Mouse (Mus musculus) MEL (cell line): Measurements from ENCODE around the gene Dlg2. TPM values are rescaled to one million over a fixed set of nuclear protein-coding genes. Genes with fewer than 3 reads are reported as not detected.

Source experiments
- DNase-seq: peaks from one replicate; pipeline ENCODE4 v3.0.0; 2011; ENCODE audit warnings: low read depth, low spot score
- H3K27ac ChIP-seq: 2 replicates; pipeline ENCODE4 v1.5.1; 2012; ENCODE audit warnings: low read depth, mild to moderate bottlenecking, control low read depth, low read length, moderate library complexity; ENCODE audit not compliant: control insufficient read depth
- H3K27me3 ChIP-seq, 2 experiments: fragments of 150-350 bp in 1 of 2; sonication (generic) in 1 of 2; 2 replicates each; pipeline ENCODE4 v1.6.1; 2012; ENCODE audit warnings: low read length in 2 of 2, mild to moderate bottlenecking in 2 of 2, improper control_type of control experiment in 1 of 2, moderate library complexity in 1 of 2; ENCODE audit not compliant: insufficient read depth in 2 of 2, control insufficient read depth in 1 of 2
- H3K36me3 ChIP-seq, 2 experiments: 2 replicates each; pipeline ENCODE4 v1.6.1; 2012 to 2014; ENCODE audit warnings: low read length in 2 of 2, improper control_type of control experiment in 1 of 2, inconsistent platforms in 1 of 2, mild to moderate bottlenecking in 1 of 2; ENCODE audit not compliant: insufficient read depth in 2 of 2, control insufficient read depth in 1 of 2
- H3K4me1 ChIP-seq, 2 experiments: fragments of 150-350 bp in 1 of 2; sonication (generic) in 1 of 2; 2 replicates each; pipeline ENCODE4 v1.6.1; 2012; ENCODE audit warnings: low read length in 2 of 2, improper control_type of control experiment in 1 of 2, mild to moderate bottlenecking in 1 of 2; ENCODE audit not compliant: insufficient read depth in 2 of 2, control insufficient read depth in 1 of 2
- H3K4me3 ChIP-seq, 2 experiments: fragments of 150-350 bp in 1 of 2; sonication (generic) in 1 of 2; 2 replicates each; pipeline ENCODE4 v1.5.1; 2012; ENCODE audit warnings: low read depth in 2 of 2, low read length in 2 of 2, mild to moderate bottlenecking in 2 of 2, moderate library complexity in 2 of 2, control low read depth in 1 of 2, improper control_type of control experiment in 1 of 2; ENCODE audit not compliant: control insufficient read depth in 1 of 2, insufficient read depth in 1 of 2
- H3K79me2 ChIP-seq: 2 replicates; pipeline ENCODE4 v1.6.1; 2012; ENCODE audit warnings: mild to moderate bottlenecking, low read length, moderate library complexity; ENCODE audit not compliant: control insufficient read depth, poor library complexity, insufficient read depth
- H3K9ac ChIP-seq: 2 replicates; pipeline ENCODE4 v1.6.1; 2012; ENCODE audit warnings: low read depth, mild to moderate bottlenecking, control low read depth, low read length, moderate library complexity; ENCODE audit not compliant: control insufficient read depth, poor library complexity, severe bottlenecking
- H3K9me3 ChIP-seq: fragments of 150-350 bp; sonication (generic); replicated peaks from 2 replicates; pipeline ENCODE4 v1.6.1; 2012; ENCODE audit warnings: mild to moderate bottlenecking, low read length, improper control_type of control experiment, moderate library complexity; ENCODE audit not compliant: insufficient read depth
- CHD2 ChIP-seq: IDR thresholded peaks from 2 replicates; pipeline ENCODE4 v1.6.1; 2011; ENCODE audit warnings: low read length, improper control_type of control experiment
- E2F4 ChIP-seq: IDR thresholded peaks from 2 replicates; pipeline ENCODE4 v1.6.1; 2011; ENCODE audit warnings: low read depth, low read length, improper control_type of control experiment, borderline replicate concordance
- EP300 ChIP-seq, 2 experiments: IDR thresholded peaks; 2 replicates each; pipeline ENCODE4 v1.6.1; 2011; ENCODE audit warnings: improper control_type of control experiment in 2 of 2, low read length in 2 of 2, low read depth in 1 of 2, mild to moderate bottlenecking in 1 of 2
- ETS1 ChIP-seq: IDR thresholded peaks from 2 replicates; pipeline ENCODE4 v1.6.1; 2012; ENCODE audit warnings: low read depth, mild to moderate bottlenecking, inconsistent platforms, low read length, improper control_type of control experiment, moderate library complexity
- GATA1 ChIP-seq: IDR thresholded peaks from 2 replicates; pipeline ENCODE4 v1.6.1; 2011; ENCODE audit warnings: low read depth, low read length, improper control_type of control experiment
- MAZ ChIP-seq: IDR thresholded peaks from 2 replicates; pipeline ENCODE4 v1.6.1; 2012; ENCODE audit warnings: low read depth, mild to moderate bottlenecking, inconsistent platforms, low read length, improper control_type of control experiment
- MYC ChIP-seq: IDR thresholded peaks from 2 replicates; pipeline ENCODE4 v1.6.1; 2011; ENCODE audit warnings: low read depth, mild to moderate bottlenecking, low read length, improper control_type of control experiment, moderate library complexity
- SIN3A ChIP-seq: IDR thresholded peaks from 2 replicates; pipeline ENCODE4 v1.6.1; 2012; ENCODE audit warnings: low read length, improper control_type of control experiment, inconsistent platforms
- TCF12 ChIP-seq: IDR thresholded peaks from 2 replicates; pipeline ENCODE4 v1.6.1; 2014; ENCODE audit warnings: low read depth, mild to moderate bottlenecking, inconsistent platforms, low read length, improper control_type of control experiment, moderate library complexity
- ZC3H11A ChIP-seq: IDR thresholded peaks from 2 replicates; pipeline ENCODE4 v1.6.1; 2012; ENCODE audit warnings: low read depth, mild to moderate bottlenecking, inconsistent platforms, low read length, improper control_type of control experiment
- polyA plus RNA-seq, 2 experiments: library from polyadenylated mRNA; stranded (reverse) in 1 of 2; unstranded in 1 of 2; fragments of >175 nt in 1 of 2; fragments of >200 nt in 1 of 2; gene quantifications; 2 replicates each; pipeline versions ENCODE4 v1.2.1 to v1.2.4; 2012; ENCODE audit warnings: low replicate concordance in 2 of 2, low read depth in 1 of 2; ENCODE audit not compliant: insufficient read length in 2 of 2, insufficient read depth in 1 of 2, missing spikeins in 1 of 2
- total RNA-seq: library from RNA; depleted of rRNA; stranded (reverse); fragments of 300-350 nt; gene quantifications from 2 replicates; pipeline ENCODE4 v1.2.3, GENCODE M21; 2012

The Dlg2 gene
- total and polyA plus RNA-seq, 3 experiments: 0.04 TPM; not detected in 2

DNA sequence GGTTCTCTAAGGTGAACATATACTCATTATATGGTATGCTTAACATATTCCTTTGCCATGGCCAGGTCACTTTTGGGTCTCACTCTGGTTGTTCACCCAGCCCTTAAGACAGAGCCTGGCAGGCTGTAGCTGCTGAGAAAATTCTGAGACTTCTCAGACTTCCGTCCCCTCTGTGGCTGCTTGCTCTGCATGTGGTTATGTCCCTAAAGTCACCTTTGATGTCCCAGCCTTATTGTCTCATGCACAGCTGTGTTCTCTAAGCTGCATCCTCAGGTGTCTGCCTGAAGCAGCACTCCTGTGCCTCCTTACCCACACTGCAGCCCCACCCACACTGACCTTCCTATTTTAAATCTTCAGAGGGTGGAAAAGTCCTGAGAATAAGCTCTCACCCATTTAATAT is 1922.4 kb downstream of the Dlg2 start:
- TF ChIP-seq GATA1 (no peak), EP300 (IDR thresholded peaks at IDR 0.05; ENCODE audit: low read depth in 1 of 2, low read length in 2 of 2) (no peak), TCF12 (no peak)
- no peak for DNase-seq
- no peaks in the 10 kb centered on the region for H3K4me1 ChIP-seq

DNA sequence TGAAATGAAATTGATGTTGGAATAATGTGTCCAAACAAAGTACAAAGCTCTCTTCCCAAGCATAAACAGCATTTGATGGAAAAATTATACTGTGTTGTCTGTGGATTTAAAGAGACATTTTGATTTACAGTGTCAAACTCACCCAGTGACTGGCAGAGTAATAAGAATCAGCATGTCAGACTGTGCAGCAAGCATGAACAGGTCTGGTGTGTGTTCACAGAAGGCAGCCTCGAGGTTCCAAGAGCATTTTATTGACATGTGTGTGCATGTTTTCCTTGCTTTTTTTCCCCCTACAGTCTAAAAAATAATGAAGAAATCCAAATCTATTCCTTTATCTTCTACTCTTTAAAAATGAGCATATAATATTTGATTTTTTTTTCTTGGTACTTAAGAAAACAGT is 1924.1 kb downstream of the Dlg2 start:
- Histone ChIP-seq H3K27ac (no peak overlapping the region), H3K27me3 (no peaks in the 10 kb centered on the region), H3K9me3 (no peaks in the 10 kb centered on the region), H3K4me1 (no peaks in the 10 kb centered on the region), H3K9ac (no peak overlapping the region), H3K36me3 (no peaks in the 10 kb centered on the region), H3K79me2 (no peaks in the 10 kb centered on the region), H3K4me3 (no peak overlapping the region)
- DNase-seq: no peak
- TF ChIP-seq ZC3H11A: no peak
- TF ChIP-seq CHD2: no peak
- no peak for TF ChIP-seq MAZ
- TF ChIP-seq ETS1: no peak

More for the DNA sequence above, 1922.4 kb downstream of the Dlg2 start:
- no peaks in the 10 kb centered on the region for H3K36me3 ChIP-seq
- H3K9ac ChIP-seq: no peak overlapping the region
- H3K27ac ChIP-seq: no peak overlapping the region
- no peak overlapping the region for H3K4me3 ChIP-seq
- H3K27me3 ChIP-seq: no peaks in the 10 kb centered on the region
- H3K79me2 ChIP-seq: no peaks in the 10 kb centered on the region
- H3K9me3 ChIP-seq: no peaks in the 10 kb centered on the region

GRCm38 (mm10) chr7:92401001-92401688 is 1924.7 kb downstream of the Dlg2 start:
- no peaks in the 10 kb centered on the region for H3K9me3 ChIP-seq
- no peaks in the 10 kb centered on the region for H3K36me3 ChIP-seq
- DNase-seq: no peak
- no peaks in the 10 kb centered on the region for H3K4me1 ChIP-seq
- no peaks in the 10 kb centered on the region for H3K27me3 ChIP-seq
- H3K27ac ChIP-seq: no peak overlapping the region
- no peaks in the 10 kb centered on the region for H3K79me2 ChIP-seq
- no peak for TF ChIP-seq SIN3A
- no peak for TF ChIP-seq EP300 (IDR thresholded peaks at IDR 0.05; ENCODE audit: low read depth in 1 of 2, low read length in 2 of 2)
- TF ChIP-seq ETS1: no peak
- TF ChIP-seq MYC: no peak
- no peak for TF ChIP-seq MAZ
- TF ChIP-seq E2F4: no peak
- no peak overlapping the region for H3K9ac ChIP-seq
- H3K4me3 ChIP-seq: no peak overlapping the region
